Mouse (Mus musculus) frontal cortex, adult 2 months (tissue): ENCODE results near the gene Gm4340. TPM values are rescaled to one million over a fixed set of nuclear protein-coding genes. Genes with fewer than 3 reads are reported as not detected.
A peak's percentile ranks its signal among the peaks of the same experiment; 100 is the strongest.
"Not testable (repeated sequence)": the region's sequence is repeated elsewhere in the genome, so short reads cannot be mapped to it uniquely, and the experiment has no call there.

Experiments
- DNase-seq, 2 experiments: peaks; one replicate each; pipeline ENCODE4 v3.0.0; 2022; ENCODE audit warnings: low spot score in 1 of 2; ENCODE audit errors: extremely low spot score in 1 of 2
- polyA plus RNA-seq: library from polyadenylated mRNA; depleted of rRNA; stranded (reverse); fragments of >200 nt; gene quantifications from 2 replicates; pipeline ENCODE4 v1.2.3, GENCODE M21; 2012; rRNA removed

The Gm4340 gene
- polyA plus RNA-seq: not detected in 2 replicates

DNA sequence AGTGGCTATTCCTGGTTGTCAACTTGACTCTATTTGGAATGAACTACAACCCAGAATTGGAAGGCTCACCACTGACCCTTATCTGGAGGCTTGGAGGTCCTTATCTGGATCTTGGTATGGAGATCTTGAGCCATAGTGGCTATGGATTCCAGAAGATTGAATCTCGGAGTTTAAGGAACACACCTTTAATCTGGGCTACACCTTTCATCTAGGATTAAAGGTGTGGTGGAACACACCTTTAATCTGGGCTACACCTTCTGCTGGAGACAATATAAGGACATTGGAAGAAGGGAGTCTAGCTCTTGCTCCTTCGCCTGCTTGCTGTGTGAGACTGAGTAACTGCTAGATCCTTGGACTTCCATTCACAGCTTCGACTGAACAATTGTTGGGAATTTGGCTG lies at the start of gene Gm4340:
Gm4340 (plus strand) TSS at position 301 of the 400 bp plus-strand sequence.
- DNase-seq: not testable (repeated sequence)

- DNase-seq: not testable (repeated sequence)
Measured at GRCm38 (mm10) chr10:104151197-104151596, 42.6 kb upstream of the Gm4340 start, which contains the start of gene Gm6763. Gm6763 (plus strand) TSS chr10:104151497.

DNA sequence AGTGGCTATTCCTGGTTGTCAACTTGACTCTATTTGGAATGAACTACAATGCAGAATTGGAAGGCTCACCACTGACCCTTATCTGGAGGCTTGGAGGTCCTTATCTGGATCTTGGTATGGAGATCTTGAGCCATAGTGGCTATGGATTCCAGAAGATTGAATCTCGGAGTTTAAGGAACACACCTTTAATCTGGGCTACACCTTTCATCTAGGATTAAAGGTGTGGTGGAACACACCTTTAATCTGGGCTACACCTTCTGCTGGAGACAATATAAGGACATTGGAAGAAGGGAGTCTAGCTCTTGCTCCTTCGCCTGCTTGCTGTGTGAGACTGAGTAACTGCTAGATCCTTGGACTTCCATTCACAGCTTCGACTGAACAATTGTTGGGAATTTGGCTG lies 34.1 kb upstream of the Gm4340 start, which contains the start of gene Gm8764:
Gm8764 (plus strand) TSS at position 301 of the 400 bp plus-strand sequence.
- not testable (repeated sequence) for DNase-seq

GRCm38 (mm10) chr10:104168215-104168614 lies 25.6 kb upstream of the Gm4340 start, which contains the start of gene Gm21304:
Gm21304 (plus strand) TSS chr10:104168515.
- not testable (repeated sequence) for DNase-seq

- not testable (repeated sequence) for DNase-seq
Measured at GRCm38 (mm10) chr10:104176724-104177123, 17.1 kb upstream of the Gm4340 start, which contains the start of gene Gm21312. Gm21312 (plus strand) TSS chr10:104177024.

- not testable (repeated sequence) for DNase-seq
Measured at GRCm38 (mm10) chr10:104185233-104185632, 8.6 kb upstream of the Gm4340 start, which contains the start of gene Gm20765. Gm20765 (plus strand) TSS chr10:104185533.

DNA sequence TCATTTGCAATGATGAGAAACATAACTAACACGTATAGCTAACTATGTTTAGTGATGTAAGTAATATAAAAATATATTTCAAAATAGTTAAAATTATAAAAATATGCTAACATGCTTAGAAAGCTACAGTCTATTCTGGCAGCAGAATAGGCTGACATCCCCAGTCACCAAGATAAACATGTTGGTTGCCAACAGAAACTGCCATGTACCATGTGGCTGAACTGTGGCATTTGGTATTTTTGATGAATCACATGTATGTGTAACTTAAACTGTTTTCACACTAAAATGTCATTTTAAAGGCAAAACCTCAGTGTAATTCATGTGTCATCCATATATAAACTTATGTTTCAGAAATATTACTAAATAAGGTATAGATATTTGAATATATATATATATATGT lies 15.8 kb downstream of the Gm4340 start:
- no peak for DNase-seq

DNA sequence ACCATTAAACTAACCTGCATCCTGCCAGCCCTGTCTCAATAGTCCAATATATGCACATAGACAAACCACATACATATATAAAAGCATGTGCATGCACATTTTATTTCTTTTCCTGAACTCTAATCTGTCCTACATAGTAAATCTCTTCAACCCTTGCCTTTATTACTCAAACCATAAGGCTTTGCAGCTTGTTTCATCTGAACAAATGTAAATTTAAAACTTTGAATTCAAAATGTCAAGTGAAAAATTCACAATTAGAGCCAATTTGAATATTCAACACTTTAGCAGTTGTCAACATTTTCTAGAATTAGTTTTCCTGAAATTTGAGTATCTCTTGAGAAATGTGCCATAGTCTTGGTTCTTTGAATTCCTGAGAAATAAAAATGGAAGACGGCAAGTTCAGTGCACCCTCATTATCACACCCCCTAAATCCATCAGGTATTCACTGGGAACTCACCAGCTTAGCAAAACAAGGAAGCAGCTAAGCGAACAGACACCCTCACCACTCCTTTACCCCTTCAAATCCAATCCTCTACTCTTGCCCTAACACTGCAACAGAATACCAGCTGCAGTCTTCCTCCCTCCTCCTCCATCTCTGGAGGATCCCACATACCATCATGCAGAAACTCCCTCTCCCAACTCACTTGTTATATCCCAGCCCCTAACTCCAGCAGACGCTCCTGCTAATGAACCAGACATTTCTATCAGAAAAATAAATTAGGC lies 16.6 kb downstream of the Gm4340 start:
- peak; percentile 2 to 19 for DNase-seq

- no peak for DNase-seq
Measured at GRCm38 (mm10) chr10:104214527-104214926, 20.7 kb downstream of the Gm4340 start.

- peak in 1 of 2 experiments; percentile 4 for DNase-seq
Measured at GRCm38 (mm10) chr10:104220303-104221021, 26.6 kb downstream of the Gm4340 start.

Other genes with a start within 250 kb of the Gm4340 start
- gene Gm21293, start 51.1 kb upstream of the Gm4340 start, polyA plus RNA-seq: not detected in 2 replicates
- gene Gm6763, start 42.5 kb upstream of the Gm4340 start, polyA plus RNA-seq: not detected in 2 replicates
- not detected in 2 replicates for gene Gm8764, start 34.0 kb upstream of the Gm4340 start, polyA plus RNA-seq
- not detected in 2 replicates for gene Gm21304, start 25.5 kb upstream of the Gm4340 start, polyA plus RNA-seq
- not detected in 2 replicates for gene Gm21312, start 17.0 kb upstream of the Gm4340 start, polyA plus RNA-seq
- not detected in 2 replicates for gene Gm20765, start 8.5 kb upstream of the Gm4340 start, polyA plus RNA-seq